Mouse (Mus musculus) bone marrow, adult 2 months (tissue): ENCODE results near the gene Gm42688.

ENCODE experiments used
- CTCF ChIP-seq: fragments of 200-500 bp; IDR thresholded peaks from 2 replicates; pipeline ENCODE4 v1.5.1; 2011; ENCODE audit warnings: low read length, control low read depth; ENCODE audit not compliant: control insufficient read depth, insufficient read depth
- POLR2A ChIP-seq: fragments of 200-500 bp; IDR thresholded peaks from 2 replicates; pipeline ENCODE4 v1.6.1; 2011; ENCODE audit warnings: low read depth, mild to moderate bottlenecking, control low read depth, low read length, borderline replicate concordance; ENCODE audit not compliant: control insufficient read depth

- TF ChIP-seq POLR2A (no peak), CTCF (no peak)
These were observed 40.9 kb downstream of the Gm42688 start for GRCm38 (mm10) chr6:83142211-83142731.
